Comparison of ENCODE assay signal across 8 mouse cellular contexts in genomic region chr16:38712581-38713403, GRCm38 (mm10). TPM values are rescaled to one million over a fixed set of nuclear protein-coding genes. Genes with fewer than 3 reads are reported as not detected.
DNase-seq lines count a peak whose midpoint lies in the region; ATAC-seq and TF ChIP-seq lines count a peak whose summit lies in the region.

TSS of gene Arhgap31 (minus strand) at chr16:38713274.

- peak within 1 kb of the TSS; percentile 68 for H3K4me3 ChIP-seq in hindbrain, embryonic 12.5 days

- DNase-seq in Patski (ENCODE audit: low read depth, low spot score): no peak
- DNase-seq in cerebellum, postnatal 25 days: peak; percentile 69 to 76
- peak; percentile 47 to 56 for DNase-seq in frontal cortex, postnatal 25 days (ENCODE audit: low spot score in 2 of 2)
- DNase-seq in layer of hippocampus, postnatal 25 days (ENCODE audit: extremely low spot score in 1 of 2, low spot score in 1 of 2): peak; percentile 44 to 50
- DNase-seq in lung, postnatal 14 days: peak; percentile 89
- peak; percentile 83 for DNase-seq in ovary, postnatal 36 days (ENCODE audit: low spot score)
- DNase-seq in thymus, postnatal 10 days (ENCODE audit: low spot score in 2 of 2): peak; percentile 62 to 77

- in situ Hi-C loops in Patski (cut with MboI; ENCODE audit: low pct_unique_long_range_greater_than_20kb): no loop called here

- ATAC-seq in Patski: peak; percentile 84
- peak; percentile 94 for ATAC-seq in hindbrain, embryonic 12.5 days (ENCODE audit: low FRiP score)

- no peaks in the 10 kb centered on the region for H3K9me3 ChIP-seq in hindbrain, embryonic 12.5 days (replicated peaks)

- WGBS in hindbrain, embryonic 12.5 days: under 1% methylated on average over 61 of the region's 74 CpGs

- peak within 1 kb of the TSS; percentile 84 for H3K4me2 ChIP-seq in hindbrain, embryonic 12.5 days (replicated peaks)

- TF ChIP-seq CTCF in Patski (IDR thresholded peaks at IDR 0.05): no peak

- CTCF ChIA-PET in Patski (lab: Charles Lee): no interaction called here

- H3K36me3 ChIP-seq in hindbrain, embryonic 12.5 days: no peaks in the 10 kb centered on the region

- H3K9ac ChIP-seq in hindbrain, embryonic 12.5 days: peak within 1 kb of the TSS; percentile 77

- peaks cover 12% of the 10 kb centered on the region for H3K4me1 ChIP-seq in hindbrain, embryonic 12.5 days

- POLR2A ChIA-PET in Patski (lab: Charles Lee): interaction anchor here (0.6 kb wide), 1 partner anchor 9 kb away, joined by 4 read pairs; no protein-coding TSS in a partner anchor

- H3K27ac ChIP-seq in hindbrain, embryonic 12.5 days: peak within 1 kb of the TSS; percentile 76

- H3K27me3 ChIP-seq in Patski: peaks cover 12% of the 10 kb centered on the region
- H3K27me3 ChIP-seq in hindbrain, embryonic 12.5 days: peaks cover 4% of the 10 kb centered on the region; the same call in 1 of the 2 replicates

RNA-seq across cellular contexts. Expression of gene Arhgap31, which starts in this region (rescaled TPM):
- 0.24 TPM for polyA plus RNA-seq in Patski (2021)
- polyA plus RNA-seq in hindbrain, embryonic 12.5 days (2016; fragmentation: Nextera tagmentation; extraction: Ambion mirVana): 13.9 and 15.4 TPM in 2 replicates
- 10 to 100 TPM; 18.1 to 18.7 TPM for total RNA-seq in layer of hippocampus, postnatal 25 days (2021)

Comparison
In these comparisons a context has a peak if more than half of its experiments do, and no peak if none do; other contexts are left out.
1. RNA of gene Arhgap31 (polyA plus RNA-seq): 13.9 to 15.4 TPM in hindbrain, embryonic 12.5 days; 0.24 TPM in Patski (single experiment); every median in the first group is over 10 times any median in the second.
2. Peak in ATAC-seq in Patski; RNA of the gene not detected or under 1 TPM.